Mouse (Mus musculus) forebrain, embryonic 10.5 days (tissue): ENCODE results near the gene Kcna1. TPM values are rescaled to one million over a fixed set of nuclear protein-coding genes. Genes with fewer than 3 reads are reported as not detected.
A peak's percentile ranks its signal among the peaks of the same experiment; 100 is the strongest.

Experiments used
- DNase-seq: peaks from one replicate; pipeline ENCODE4 v3.0.0-alpha.2; 2017; ENCODE audit warnings: low spot score; ENCODE audit errors: extremely low spot score
- H3K27ac ChIP-seq: fragments of 300-500 bp; sonication (generic); 2 replicates; pipeline ENCODE4 v1.5.1; 2016; ENCODE audit warnings: mild to moderate bottlenecking
- H3K27me3 ChIP-seq: fragments of 300-500 bp; sonication (generic); 2 replicates; pipeline ENCODE4 v1.6.1; 2016; ENCODE audit warnings: mild to moderate bottlenecking; ENCODE audit not compliant: poor library complexity, severe bottlenecking
- H3K36me3 ChIP-seq: fragments of 300-500 bp; sonication (generic); replicated peaks from 2 replicates; pipeline ENCODE4 v1.6.1; 2016; ENCODE audit warnings: mild to moderate bottlenecking, moderate library complexity
- H3K4me1 ChIP-seq: fragments of 300-500 bp; sonication (generic); 2 replicates; pipeline ENCODE4 v1.6.1; 2016
- H3K4me3 ChIP-seq: fragments of 300-500 bp; sonication (generic); 2 replicates; pipeline ENCODE4 v1.5.1; 2016; ENCODE audit warnings: mild to moderate bottlenecking, moderate library complexity
- H3K9me3 ChIP-seq: fragments of 300-500 bp; sonication (generic); 2 replicates; pipeline ENCODE4 v1.6.1; 2016; ENCODE audit warnings: mild to moderate bottlenecking, moderate library complexity
- WGBS: fragments of 180-500 bp; shearing (Covaris S2); methylation state at CpG from one replicate; pipeline ENCODE4 v1.1.7; 2016; 5-methylcytosine and 5-hydroxymethylcytosine counted together
- polyA plus RNA-seq: library from polyadenylated mRNA; unstranded; fragments of >200 nt; fragmentation: Nextera tagmentation; extraction: Ambion mirVana; gene quantifications from 2 replicates; pipeline ENCODE4 v1.2.1, GENCODE M21; 2016

Kcna1 gene
- polyA plus RNA-seq, result 0.88 and 1.1 TPM in 2 replicates

GRCm38 (mm10) chr6:126646381-126646780 lies at the start of gene Kcna1:
Gene Kcna1, minus strand, starts transcription at chr6:126646384.
- Histone ChIP-seq H3K4me3 (peak within 1 kb of the TSS; percentile 55), H3K9me3 (no peaks in the 10 kb centered on the region), H3K36me3 (no peaks in the 10 kb centered on the region), H3K27ac (peak within 1 kb of the TSS; percentile 9; the same call in 1 of the 2 replicates), H3K4me1 (peaks cover 48% of the 10 kb centered on the region), H3K27me3 (peaks cover 81% of the 10 kb centered on the region)
- WGBS, result 11% methylated on average over 8 of the region's 8 CpGs
- no peak for DNase-seq

DNA sequence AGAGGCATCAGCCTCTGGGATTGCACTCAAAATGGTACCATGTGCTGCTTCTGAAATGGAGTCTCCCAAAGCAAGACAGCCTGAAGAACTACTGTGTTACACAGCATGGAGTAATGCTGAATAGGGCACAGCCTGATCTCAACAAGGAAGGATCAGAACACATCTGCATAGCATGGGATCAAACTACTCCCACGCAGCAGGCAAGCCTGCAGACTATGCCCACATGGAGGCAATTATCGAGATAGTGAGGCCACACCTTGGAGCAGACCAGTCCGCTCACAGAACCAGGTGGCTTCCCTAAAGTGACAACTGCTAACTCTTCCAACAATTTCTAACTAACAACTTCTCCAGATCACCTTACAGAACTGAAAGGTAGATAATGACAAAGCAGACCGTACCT lies 40.9 kb upstream of the Kcna1 start:
- DNase-seq, result no peak
- no peak overlapping the region for H3K4me3 ChIP-seq
- H3K36me3 ChIP-seq, result no peaks in the 10 kb centered on the region
- no peaks in the 10 kb centered on the region for H3K4me1 ChIP-seq
- WGBS, result 71% methylated on average over 4 of the region's 4 CpGs
- no peak overlapping the region for H3K27ac ChIP-seq
- no peaks in the 10 kb centered on the region for H3K27me3 ChIP-seq
- no peaks in the 10 kb centered on the region for H3K9me3 ChIP-seq

GRCm38 (mm10) chr6:126685135-126685534 lies 39.0 kb upstream of the Kcna1 start:
- no peaks in the 10 kb centered on the region for H3K9me3 ChIP-seq
- H3K27me3 ChIP-seq, result no peaks in the 10 kb centered on the region
- H3K4me1 ChIP-seq, result no peaks in the 10 kb centered on the region
- no peak overlapping the region for H3K27ac ChIP-seq
- H3K36me3 ChIP-seq, result no peaks in the 10 kb centered on the region
- H3K4me3 ChIP-seq, result no peak overlapping the region
- DNase-seq, result no peak
- WGBS, result 67% methylated on average over 3 of the region's 3 CpGs

GRCm38 (mm10) chr6:126678961-126679360 lies 32.8 kb upstream of the Kcna1 start:
- peaks cover 22% of the 10 kb centered on the region for H3K27me3 ChIP-seq
- no peak overlapping the region for H3K27ac ChIP-seq
- 62% methylated on average over 7 of the region's 7 CpGs for WGBS
- no peak for DNase-seq
- no peaks in the 10 kb centered on the region for H3K36me3 ChIP-seq
- no peak overlapping the region for H3K4me3 ChIP-seq
- no peaks in the 10 kb centered on the region for H3K4me1 ChIP-seq
- H3K9me3 ChIP-seq, result no peaks in the 10 kb centered on the region

GRCm38 (mm10) chr6:126667001-126667400 lies 20.8 kb upstream of the Kcna1 start:
- no peak for DNase-seq
- no peak overlapping the region for H3K27ac ChIP-seq
- H3K9me3 ChIP-seq, result no peaks in the 10 kb centered on the region
- peaks cover 16% of the 10 kb centered on the region; the same call in 1 of the 2 replicates for H3K4me1 ChIP-seq
- H3K27me3 ChIP-seq, result peaks cover 30% of the 10 kb centered on the region
- H3K4me3 ChIP-seq, result no peak overlapping the region
- no peaks in the 10 kb centered on the region for H3K36me3 ChIP-seq
- WGBS, result 94% methylated on average over 5 of the region's 5 CpGs

- Histone ChIP-seq H3K4me3 (no peak overlapping the region), H3K9me3 (no peaks in the 10 kb centered on the region), H3K27me3 (peaks cover 30% of the 10 kb centered on the region), H3K36me3 (no peaks in the 10 kb centered on the region), H3K27ac (no peak overlapping the region), H3K4me1 (peaks cover 16% of the 10 kb centered on the region; the same call in 1 of the 2 replicates)
- WGBS, result 49% methylated on average over 6 of the region's 6 CpGs
- DNase-seq, result no peak
Measured at GRCm38 (mm10) chr6:126666091-126666490, 19.9 kb upstream of the Kcna1 start.

DNA sequence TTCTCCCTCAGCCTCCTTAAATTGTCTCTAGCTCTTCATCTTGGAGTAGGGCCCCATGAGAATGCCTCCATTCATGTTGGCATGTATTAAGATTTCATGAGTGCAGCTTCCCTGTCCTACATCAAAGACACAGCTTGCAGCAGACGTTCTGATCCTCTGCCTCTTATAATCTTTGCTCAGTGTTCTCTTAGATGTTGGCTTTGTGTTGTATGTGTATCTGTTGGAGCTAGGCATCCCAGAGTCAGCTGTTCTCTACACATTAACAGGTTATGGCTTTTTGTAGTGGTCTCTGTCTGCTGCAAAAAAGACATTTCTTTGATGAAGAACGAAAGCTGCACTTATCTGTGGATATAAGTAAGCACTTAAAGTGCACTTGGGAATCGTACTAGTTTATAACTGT lies 18.4 kb upstream of the Kcna1 start:
- Histone ChIP-seq H3K36me3 (no peaks in the 10 kb centered on the region), H3K27me3 (peaks cover 25% of the 10 kb centered on the region), H3K4me1 (peaks cover 16% of the 10 kb centered on the region; the same call in 1 of the 2 replicates), H3K4me3 (no peak overlapping the region), H3K27ac (no peak overlapping the region), H3K9me3 (no peaks in the 10 kb centered on the region)
- WGBS, result 86% methylated on average over 3 of the region's 3 CpGs
- DNase-seq, result no peak

DNA sequence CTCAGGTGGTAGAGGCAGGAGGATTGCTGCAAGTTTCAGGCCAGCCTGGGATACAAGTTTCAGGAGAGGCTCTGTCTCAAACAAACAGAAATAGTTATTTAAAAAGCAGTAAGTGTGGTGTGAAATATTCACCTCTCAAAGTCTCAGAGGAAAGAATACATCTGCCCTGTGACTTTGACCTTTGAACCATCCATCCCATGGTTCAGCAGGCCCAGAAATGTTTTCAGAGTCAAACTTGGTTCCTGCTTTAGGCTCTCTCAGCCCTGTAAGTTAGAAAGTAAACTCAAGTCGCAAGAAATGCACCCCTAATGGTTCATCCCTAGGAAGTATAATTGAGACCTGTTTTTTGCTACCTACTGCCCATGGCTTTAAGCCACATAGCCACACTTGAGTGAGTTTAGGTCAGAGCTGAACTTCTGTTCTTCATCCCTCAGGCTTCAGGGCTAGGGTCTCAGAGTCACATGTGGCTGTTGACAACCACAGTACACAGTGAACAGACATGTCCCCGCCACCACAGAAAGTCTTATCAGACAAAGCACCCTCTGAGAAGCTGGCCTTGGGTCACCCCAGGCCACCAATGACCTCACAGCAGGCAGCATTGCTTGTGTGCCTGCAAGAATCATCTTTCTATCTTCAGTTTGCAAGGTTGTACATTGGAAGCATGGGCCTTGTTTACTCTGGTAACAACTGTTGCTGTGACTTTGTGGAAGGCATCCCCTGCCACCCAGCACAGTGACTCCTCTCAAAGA lies 11.6 kb upstream of the Kcna1 start:
- H3K27ac ChIP-seq, result no peak overlapping the region
- H3K4me1 ChIP-seq, result no peaks in the 10 kb centered on the region
- DNase-seq, result no peak
- H3K4me3 ChIP-seq, result no peak overlapping the region
- 79% methylated on average over 2 of the region's 2 CpGs for WGBS
- no peaks in the 10 kb centered on the region for H3K36me3 ChIP-seq
- H3K27me3 ChIP-seq, result no peaks in the 10 kb centered on the region; the same call in 1 of the 2 replicates
- H3K9me3 ChIP-seq, result no peaks in the 10 kb centered on the region

DNA sequence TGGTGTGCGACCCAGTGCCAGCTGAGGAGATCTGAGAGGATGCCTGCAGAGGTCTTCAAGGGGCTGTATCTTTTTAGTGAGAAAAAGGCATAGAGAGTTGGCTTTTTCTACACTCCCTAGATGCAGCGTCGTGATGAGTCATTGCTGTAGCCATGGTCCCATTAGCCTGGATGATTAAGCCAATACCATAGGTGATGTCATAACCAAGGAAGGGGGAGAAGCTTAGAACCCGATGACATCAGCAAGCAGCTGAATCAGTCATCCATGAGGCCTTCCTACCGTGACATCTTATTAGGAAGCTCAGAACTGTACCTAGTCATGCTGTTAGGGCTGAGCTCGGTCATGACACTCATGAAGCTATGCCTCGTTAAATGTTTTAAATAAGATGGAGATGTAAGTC lies 7.4 kb upstream of the Kcna1 start:
- Histone ChIP-seq H3K27me3 (peaks cover 11% of the 10 kb centered on the region), H3K36me3 (no peaks in the 10 kb centered on the region), H3K27ac (no peak overlapping the region), H3K4me1 (peaks cover 6% of the 10 kb centered on the region; the same call in 1 of the 2 replicates), H3K9me3 (no peaks in the 10 kb centered on the region), H3K4me3 (no peak overlapping the region)
- 91% methylated on average over 7 of the region's 7 CpGs for WGBS
- DNase-seq, result no peak

- H3K27ac ChIP-seq, result peak overlapping the region; percentile 9; the same call in 1 of the 2 replicates
Measured at GRCm38 (mm10) chr6:126645644-126646358, 383 bp downstream of the Kcna1 start.

DNA sequence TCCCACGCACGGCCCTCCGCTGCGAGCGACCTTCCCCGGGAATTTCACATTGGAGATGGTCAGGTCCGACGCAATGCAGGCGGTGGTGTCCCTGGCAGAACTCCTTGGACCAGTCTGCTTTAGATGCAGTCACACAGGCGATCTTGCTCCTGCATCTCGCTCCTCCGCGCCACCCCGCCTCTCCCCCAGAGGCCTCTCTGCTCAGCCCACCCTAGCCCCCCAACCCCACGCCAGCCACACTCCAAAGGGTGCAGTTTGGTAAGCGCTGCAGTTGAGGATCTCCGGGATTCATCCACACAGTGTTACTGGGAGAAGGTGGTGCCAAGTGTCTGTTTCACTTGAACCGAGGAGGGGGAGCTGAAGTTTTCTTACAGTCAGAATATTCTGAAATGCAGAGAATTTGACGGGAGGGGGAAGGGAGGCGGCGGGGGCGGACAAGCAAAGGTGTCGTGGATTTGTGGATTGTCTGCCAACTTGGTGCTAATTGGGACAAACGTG lies 1.1 kb downstream of the Kcna1 start:
- H3K4me1 ChIP-seq, result peaks cover 48% of the 10 kb centered on the region
- no peaks in the 10 kb centered on the region for H3K9me3 ChIP-seq
- H3K27me3 ChIP-seq, result peaks cover 93% of the 10 kb centered on the region
- DNase-seq, result peak; percentile 52
- peak overlapping the region; percentile 55 for H3K4me3 ChIP-seq
- no peaks in the 10 kb centered on the region for H3K36me3 ChIP-seq
- under 1% methylated on average over 24 of the region's 24 CpGs for WGBS
- no peak overlapping the region for H3K27ac ChIP-seq

More at GRCm38 (mm10) chr6:126645644-126646358, 383 bp downstream of the Kcna1 start:
- Histone ChIP-seq H3K9me3 (no peaks in the 10 kb centered on the region), H3K4me1 (peaks cover 48% of the 10 kb centered on the region), H3K4me3 (peak overlapping the region; percentile 55), H3K36me3 (no peaks in the 10 kb centered on the region), H3K27me3 (peaks cover 86% of the 10 kb centered on the region)
- WGBS, result 2% methylated on average over 27 of the region's 27 CpGs
- DNase-seq, result peak; percentile 78

GRCm38 (mm10) chr6:126644181-126645043 lies 1.8 kb downstream of the Kcna1 start:
- Histone ChIP-seq H3K4me3 (peak overlapping the region; percentile 55), H3K4me1 (peaks cover 48% of the 10 kb centered on the region), H3K9me3 (no peaks in the 10 kb centered on the region), H3K27me3 (peaks cover 97% of the 10 kb centered on the region), H3K27ac (0 out of 2 replicates have a peak overlapping the region, but pooled peaks have one; percentile 35), H3K36me3 (no peaks in the 10 kb centered on the region)
- WGBS, result under 1% methylated on average over 65 of the region's 66 CpGs
- DNase-seq, result peak; percentile 62
